ENCODE assay signal across 26 mouse cellular contexts in the genomic region with DNA sequence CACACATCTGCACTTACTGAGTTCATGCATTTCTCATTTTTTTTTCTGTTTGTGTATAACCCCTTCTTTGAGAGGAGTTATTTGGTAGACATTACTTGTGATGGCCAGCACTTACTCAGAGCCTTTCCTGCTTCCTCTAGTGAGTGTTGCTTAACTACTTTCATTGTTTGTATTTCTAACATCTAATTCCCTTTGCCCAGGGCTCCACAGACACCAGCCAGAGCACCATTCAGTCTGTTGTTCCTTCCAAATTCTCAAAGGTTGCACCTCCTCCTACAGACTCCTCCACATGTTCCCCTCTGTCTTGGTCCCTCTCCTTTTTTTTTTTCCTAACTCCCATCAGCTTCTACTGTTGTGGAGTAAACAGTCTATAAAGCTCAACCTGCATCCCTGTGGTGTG.
"Had no signal": no experiment of that assay in that cellular context is flagged by ENCODE, and none has a peak within 500 bp of the region (broad histone marks: within the 10 kb centered on the region; RNA-seq: fewer than 3 reads in every experiment).

No protein-coding gene starts in this region.

- H3K4me1 ChIP-seq: heart, embryonic 10.5 days; heart, embryonic 12.5 days; hindbrain, embryonic 10.5 days; hindbrain, embryonic 12.5 days; intestine, embryonic 15.5 days; limb, embryonic 10.5 days; limb, embryonic 12.5 days; liver, embryonic 13.5 days had no signal

- ATAC-seq: hindbrain, embryonic 16.5 days; inflammation-experienced regulatory T-cells, adult 6 months; intestine, embryonic 15.5 days; intestine, postnatal 0 days had no signal

- H3K27ac ChIP-seq: gastrocnemius, adult 2 months; heart, embryonic 10.5 days; hindbrain, embryonic 10.5 days; hindbrain, embryonic 12.5 days; hindbrain, embryonic 14.5 days; intestine, embryonic 15.5 days; layer of hippocampus, adult 2 months; left cerebral cortex, adult 2 months; limb, embryonic 10.5 days; limb, embryonic 12.5 days; liver, embryonic 13.5 days had no signal

- H3K4me2 ChIP-seq: heart, embryonic 12.5 days; hindbrain, embryonic 12.5 days; hindbrain, embryonic 14.5 days; intestine, embryonic 15.5 days; limb, embryonic 12.5 days; liver, embryonic 13.5 days had no signal

- H3K9ac ChIP-seq: heart, embryonic 12.5 days; hindbrain, embryonic 12.5 days; hindbrain, embryonic 14.5 days; intestine, embryonic 15.5 days; limb, embryonic 12.5 days; liver, embryonic 13.5 days had no signal

- H3K36me3 ChIP-seq: heart, embryonic 10.5 days; heart, embryonic 12.5 days; hindbrain, embryonic 10.5 days; hindbrain, embryonic 12.5 days; intestine, embryonic 15.5 days; limb, embryonic 10.5 days; limb, embryonic 12.5 days; liver, embryonic 13.5 days had no signal

- H3K4me3 ChIP-seq: gastrocnemius, adult 2 months; heart, embryonic 10.5 days; heart, embryonic 12.5 days; hindbrain, embryonic 10.5 days; hindbrain, embryonic 12.5 days; intestine, embryonic 15.5 days; layer of hippocampus, adult 2 months; left cerebral cortex, adult 2 months; limb, embryonic 10.5 days; limb, embryonic 12.5 days; liver, embryonic 13.5 days had no signal

- H3K9me3 ChIP-seq: heart, embryonic 10.5 days; heart, embryonic 12.5 days; hindbrain, embryonic 10.5 days; hindbrain, embryonic 12.5 days; intestine, embryonic 15.5 days; limb, embryonic 10.5 days; limb, embryonic 12.5 days; liver, embryonic 13.5 days had no signal

- DNase-seq: gastrocnemius, adult 2 months; gastrocnemius, postnatal 10 days; gastrocnemius, postnatal 25 days; heart, adult 18-20 months; heart, postnatal 10 days; heart, postnatal 4 days; kidney, adult 18-20 months; kidney, adult 8-10 months; kidney, postnatal 10 days; kidney, postnatal 25 days; kidney, postnatal 4 days; liver; liver, embryonic 13.5 days had no signal

- H3K27me3 ChIP-seq: heart, embryonic 12.5 days; hindbrain, embryonic 12.5 days; intestine, embryonic 15.5 days; limb, embryonic 12.5 days; liver, embryonic 13.5 days had no signal
